Mouse (Mus musculus): ENCODE measurements at regions not wholly inside any gene's neighbourhood (a gene's known extent, or its start where the extent isn't known, plus 50 kb on each side); places are given as distances from the start of the nearest gene placed in this dataset.
A peak's percentile ranks its signal among the peaks of the same experiment; 100 is the strongest.

DNA sequence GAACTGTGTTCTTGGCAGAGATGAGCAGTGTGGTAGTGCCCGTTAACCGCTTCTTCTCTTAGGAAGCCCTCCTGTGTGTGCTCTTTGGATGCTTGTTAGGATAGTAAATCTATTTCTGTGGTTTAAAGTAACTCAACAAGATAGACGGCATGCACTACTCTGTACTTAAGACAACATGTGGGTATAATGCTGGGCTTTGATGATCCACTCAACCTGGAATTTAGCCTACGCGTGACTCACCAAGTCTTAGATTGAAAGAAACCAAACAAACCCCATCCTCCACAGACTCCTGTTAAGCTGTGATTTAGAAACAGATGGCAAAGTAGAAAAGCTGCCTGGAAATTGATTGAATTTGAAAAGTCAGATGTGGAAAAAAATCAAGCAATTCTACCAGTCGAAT lies 673.5 kb downstream of the Olfm4 start:
- DNase-seq (ENCODE audit: low spot score in 2 of 2) = peak; percentile 32 to 53

DNA sequence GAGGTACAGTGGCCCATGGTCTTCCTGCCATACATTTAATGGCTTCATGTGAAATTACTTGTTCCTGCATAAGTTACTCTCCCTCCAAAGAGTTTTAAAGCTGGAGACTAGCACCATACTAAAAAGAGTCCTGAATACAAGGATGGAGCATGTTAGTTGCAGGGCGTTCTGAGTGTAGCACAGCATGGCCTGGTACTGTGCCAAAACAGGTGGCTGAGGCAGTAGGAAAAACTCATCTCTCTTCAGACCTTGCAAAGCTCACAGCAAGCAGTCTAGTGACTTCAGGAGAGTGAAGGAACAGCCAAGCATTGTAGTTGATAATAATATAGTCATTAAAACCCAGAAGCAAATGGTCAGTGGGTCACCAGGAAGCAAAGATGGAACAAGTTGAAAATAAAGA lies 699.0 kb downstream of the Olfm4 start:
- no peak for DNase-seq (ENCODE audit: low spot score in 2 of 2)

DNA sequence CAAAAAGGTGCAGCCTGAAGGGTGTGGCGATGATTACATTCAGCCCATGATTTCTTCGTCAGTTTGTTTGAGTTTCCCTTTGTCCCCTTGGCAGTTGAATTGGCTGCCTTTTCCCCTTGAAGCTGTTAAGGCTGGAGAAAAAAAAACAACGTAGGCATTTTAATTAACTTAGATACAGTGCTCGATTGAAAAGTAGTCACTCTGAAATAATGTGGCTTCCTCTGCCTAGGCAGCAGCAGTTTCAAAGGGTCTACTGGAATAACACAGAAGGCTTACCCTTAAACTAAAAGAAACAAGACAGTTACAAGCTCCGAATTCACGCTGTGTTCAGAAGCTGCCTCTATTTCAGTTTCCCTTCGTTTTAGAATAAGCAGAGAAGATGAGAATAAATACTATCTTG lies 699.4 kb downstream of the Olfm4 start:
- peak in 1 of 2 experiments; percentile 12 for DNase-seq (ENCODE audit: low spot score in 2 of 2)

DNA sequence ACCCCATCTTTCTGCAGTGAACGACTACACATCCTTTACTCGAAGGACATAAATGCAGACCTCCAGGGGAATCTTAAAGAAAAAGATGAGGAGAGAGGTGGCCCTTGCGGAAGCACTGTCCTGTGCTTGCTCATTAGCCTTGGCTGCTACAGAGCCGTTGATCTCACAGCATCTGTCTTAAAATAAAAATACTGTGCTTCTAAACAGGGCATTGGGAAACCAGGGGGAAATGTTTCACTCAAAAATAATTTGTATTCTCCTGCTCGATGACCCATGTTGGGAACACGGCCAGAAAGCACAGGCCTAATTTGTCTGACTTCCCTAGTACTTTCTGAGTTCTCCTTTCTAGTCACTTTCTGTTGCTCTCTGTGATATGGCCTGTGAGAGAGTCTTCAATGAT lies 699.8 kb downstream of the Olfm4 start:
- peak; percentile 2 to 13 for DNase-seq (ENCODE audit: low spot score in 2 of 2)

DNA sequence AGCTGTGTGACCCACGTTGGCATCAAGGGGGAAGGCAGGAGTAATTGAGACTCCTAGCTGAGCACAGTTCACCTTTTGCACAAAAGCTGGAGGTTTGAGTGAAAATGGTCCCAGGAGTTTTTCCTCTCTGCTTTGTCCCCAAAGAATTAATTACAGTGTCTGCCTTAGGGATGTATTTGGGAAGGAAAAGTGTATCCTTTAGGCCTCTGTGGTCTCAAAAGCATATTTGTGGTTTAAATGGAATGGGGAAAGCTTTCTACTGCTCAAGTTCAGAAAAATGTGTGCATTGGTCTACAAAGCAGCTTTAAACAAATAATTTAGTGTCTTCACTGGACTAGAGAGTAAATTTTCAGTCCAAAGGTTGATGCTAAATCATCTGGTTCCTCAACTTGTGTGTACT lies 706.6 kb downstream of the Olfm4 start:
- no peak for DNase-seq (ENCODE audit: low spot score in 2 of 2)

DNA sequence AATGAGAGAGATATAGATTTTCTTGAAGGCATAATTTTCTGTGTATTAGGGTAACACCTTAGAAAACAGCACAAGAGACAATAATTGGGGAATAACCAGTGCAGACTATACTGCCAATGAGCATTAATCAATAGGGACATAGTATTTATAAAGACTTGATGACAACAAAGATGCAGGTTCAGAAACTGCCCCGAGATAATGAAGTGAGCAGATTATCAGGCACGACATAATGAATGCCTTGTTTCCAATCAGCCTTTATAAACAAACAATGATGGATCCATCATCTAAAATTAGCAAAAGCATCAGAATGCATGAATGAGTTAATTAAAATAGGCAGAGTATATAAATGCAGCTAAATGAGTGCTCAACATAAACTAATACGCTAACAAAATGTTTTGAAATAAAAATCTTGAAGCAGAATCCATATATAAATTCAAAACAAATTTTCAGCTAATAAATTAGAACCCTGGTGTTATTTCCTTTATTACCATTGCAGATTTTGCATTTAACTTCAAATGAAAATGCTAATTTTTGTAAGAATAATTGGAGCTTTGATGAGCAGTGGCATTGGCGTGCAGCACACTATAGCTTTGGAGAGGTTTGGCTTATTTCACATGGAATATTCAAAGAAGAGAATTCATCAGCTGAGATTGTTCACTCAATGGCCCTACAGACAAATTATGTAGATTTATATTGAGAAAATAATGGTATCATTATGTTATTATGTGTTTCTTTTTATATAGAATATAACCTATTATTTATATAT lies 739.1 kb downstream of the Olfm4 start:
- no peak for DNase-seq (ENCODE audit: low spot score in 2 of 2)

DNA sequence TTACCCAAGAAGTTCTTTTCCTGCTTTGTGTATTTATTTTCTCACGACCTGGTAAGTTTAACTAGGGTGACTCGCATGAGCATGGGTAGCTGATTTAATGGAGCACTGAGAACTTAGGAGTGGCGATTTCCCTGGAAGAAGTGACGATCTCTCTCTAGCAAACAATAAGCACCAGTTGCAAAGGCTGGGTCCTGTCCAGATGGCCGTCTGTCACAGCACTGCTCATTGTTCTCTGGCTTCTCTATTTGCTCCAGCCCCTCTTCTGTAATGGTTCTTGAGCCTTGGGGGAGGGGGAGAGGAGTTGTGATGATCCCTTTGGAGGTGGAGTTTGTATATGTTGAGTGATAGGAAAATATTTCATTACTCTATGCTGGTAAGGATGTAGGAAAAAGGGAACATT lies 747.3 kb downstream of the Olfm4 start:
- DNase-seq (ENCODE audit: low spot score in 2 of 2) = no peak
